Mouse (Mus musculus) liver (tissue): ENCODE results near the gene Pctp.

Experiments
- DNase-seq: peaks from one replicate; pipeline ENCODE4 v3.0.0-alpha.2; 2020; ENCODE audit warnings: mixed read lengths

Gene Pctp

DNA sequence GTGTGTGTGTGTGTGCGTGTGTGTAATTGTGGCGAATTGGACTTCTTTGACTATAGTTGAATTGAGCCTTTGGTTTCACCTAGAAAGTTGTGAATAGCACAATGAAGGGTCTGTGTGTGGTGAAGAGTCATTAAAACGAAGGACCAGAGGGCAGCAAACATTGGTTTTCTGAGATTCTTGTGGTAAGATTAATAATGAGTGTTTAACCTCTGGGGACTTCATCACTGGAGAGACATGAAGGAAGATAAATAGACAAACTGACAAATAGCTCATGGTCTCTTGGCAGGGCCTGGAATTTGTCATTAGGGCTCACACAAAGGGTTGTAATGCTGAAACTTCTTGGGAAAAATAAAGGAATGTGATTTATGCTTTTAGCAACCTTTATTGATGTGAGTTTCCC is 31.4 kb downstream of the Pctp start:
- DNase-seq = no peak

DNA sequence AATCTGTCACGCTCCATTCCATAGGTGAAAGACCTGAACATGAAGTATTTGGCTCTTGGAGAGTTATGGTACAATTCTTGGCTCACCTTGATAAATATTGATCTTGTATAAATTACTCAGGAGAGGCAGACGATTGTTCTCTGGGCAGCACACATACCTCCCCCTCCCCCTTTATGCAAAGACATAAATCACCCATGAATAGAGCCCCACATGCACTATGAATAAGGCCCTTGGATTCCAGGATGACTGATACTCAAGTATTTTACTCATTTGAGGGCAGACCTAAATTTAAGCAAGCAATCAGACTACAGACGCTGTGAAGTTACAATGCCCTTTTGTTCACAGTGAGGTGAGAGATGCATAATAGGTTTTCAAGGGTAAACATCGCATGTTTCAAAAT is 32.0 kb downstream of the Pctp start:
- DNase-seq = no peak

DNA sequence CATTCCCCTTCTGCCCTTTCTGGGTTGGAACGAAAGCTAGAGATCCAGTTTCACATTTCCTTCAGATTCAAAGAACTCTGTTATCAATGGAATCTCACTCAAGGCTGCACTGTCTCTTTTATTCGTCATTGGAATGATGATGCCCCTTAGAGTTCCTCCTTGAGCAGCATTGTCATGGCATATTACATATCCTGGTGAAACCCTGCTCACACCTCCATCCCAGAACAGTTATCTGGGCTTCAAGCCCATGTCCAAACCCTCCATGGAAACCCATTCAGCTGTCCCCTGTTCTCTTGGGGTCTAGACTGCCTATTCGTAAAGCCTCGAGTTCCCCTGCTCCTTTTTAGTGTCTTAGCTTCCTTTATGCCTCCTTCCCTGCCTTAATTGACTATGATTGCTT is 33.6 kb downstream of the Pctp start:
- DNase-seq = no peak

DNA sequence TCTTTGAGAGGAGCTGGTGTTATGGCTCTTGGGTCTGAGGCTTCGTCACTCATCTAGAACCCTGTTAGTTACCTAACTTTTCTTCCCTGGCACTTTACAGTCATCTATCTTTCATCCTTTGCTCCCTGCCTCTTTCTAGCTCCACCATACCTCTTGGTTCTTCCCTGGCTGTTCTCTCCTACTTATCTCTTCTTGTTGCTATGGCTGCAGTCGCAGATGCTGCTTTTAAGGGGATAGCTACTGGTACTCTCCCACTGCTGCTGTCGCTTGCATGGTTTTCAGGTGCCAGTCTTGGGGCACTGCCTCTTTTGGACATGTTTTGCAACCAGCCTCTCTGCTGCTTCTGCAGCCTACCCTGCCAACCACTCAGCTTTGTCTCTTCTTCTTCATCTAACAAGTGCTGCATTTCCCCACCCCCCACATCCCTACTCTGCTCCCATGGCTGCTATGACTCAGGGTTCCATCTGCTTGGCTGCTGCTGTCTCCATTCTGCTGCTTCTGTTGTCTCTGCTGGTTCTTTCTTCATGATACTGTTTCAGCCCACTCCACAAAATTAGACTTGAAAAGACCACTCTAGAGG is 51.9 kb downstream of the Pctp start:
- no peak for DNase-seq

DNA sequence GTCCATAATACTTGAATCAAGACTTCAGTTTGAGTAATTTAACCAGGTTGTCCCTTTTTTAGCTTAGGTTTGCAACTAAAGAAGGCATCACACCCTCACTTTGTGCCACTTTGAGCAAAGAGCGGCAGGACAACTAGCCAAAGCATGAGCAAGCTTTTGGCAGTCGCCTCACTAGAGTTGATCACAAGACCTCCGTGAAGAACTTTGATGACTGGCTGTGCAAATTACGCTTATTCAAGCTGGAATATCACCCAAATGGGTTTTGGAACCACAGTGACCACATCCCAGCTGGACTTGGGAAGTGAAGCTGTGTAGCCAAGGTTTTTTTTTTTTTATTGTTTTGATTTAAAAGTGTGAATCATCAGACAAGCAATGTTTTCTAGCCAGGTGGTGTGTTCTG is 54.9 kb downstream of the Pctp start:
- no peak for DNase-seq

DNA sequence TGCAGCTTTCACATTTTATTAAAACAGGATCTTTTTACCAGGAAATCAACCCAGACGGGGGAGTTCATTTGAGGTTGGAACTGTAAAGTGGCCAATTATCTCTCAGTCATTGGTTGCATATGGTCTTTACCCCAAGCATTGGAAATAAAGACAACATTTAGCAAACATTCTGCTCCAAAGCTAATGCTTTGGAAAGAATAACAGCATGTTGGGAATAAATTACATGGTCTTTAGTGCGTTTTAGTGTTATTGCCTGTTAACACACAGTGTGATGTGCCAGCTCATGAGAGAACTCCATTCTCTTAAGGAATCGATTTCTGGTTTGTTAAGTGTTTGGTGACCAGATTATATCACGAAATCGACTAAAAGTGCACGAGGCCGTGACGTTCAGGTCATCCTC is 57.5 kb downstream of the Pctp start:
- no peak for DNase-seq

DNA sequence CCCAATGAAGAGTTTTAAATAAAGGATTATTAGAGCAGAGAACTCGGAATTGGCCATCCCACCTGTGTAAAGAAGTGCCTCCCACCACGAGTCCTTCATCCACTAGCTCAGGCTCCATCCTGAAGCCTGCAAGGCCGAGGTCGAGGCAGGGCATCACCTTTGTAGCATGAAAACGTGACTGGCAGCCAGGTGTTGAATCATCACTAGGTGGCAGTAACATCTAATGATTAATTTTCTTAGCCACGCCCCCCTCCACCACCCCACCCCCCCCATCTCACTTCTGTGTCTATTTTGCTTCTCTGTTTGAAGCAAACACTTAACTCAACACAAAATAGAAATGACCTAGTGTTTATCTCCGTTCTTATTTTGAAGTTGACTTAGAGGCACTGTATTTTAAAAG is 65.5 kb downstream of the Pctp start:
- DNase-seq = no peak
